Mouse (Mus musculus) bone marrow, adult 2 months (tissue): ENCODE measurements at regions not wholly inside any gene's neighbourhood (a gene's known extent, or its start where the extent isn't known, plus 50 kb on each side); places are given as distances from the start of the nearest gene placed in this dataset.

Experiments used
- H3K27ac ChIP-seq: fragments of 200-500 bp; 2 replicates; pipeline ENCODE4 v1.5.1; 2012; ENCODE audit warnings: low read depth, mild to moderate bottlenecking, control low read depth, inconsistent platforms, low read length; ENCODE audit not compliant: control insufficient read depth, poor library complexity, insufficient read depth
- H3K4me1 ChIP-seq: fragments of 200-500 bp; 2 replicates; pipeline ENCODE4 v1.6.1; 2011; ENCODE audit warnings: low read length; ENCODE audit not compliant: control insufficient read depth, insufficient read depth
- H3K4me3 ChIP-seq: fragments of 200-500 bp; replicated peaks from 2 replicates; pipeline ENCODE3; 2011; ENCODE audit warnings: mild to moderate bottlenecking, low read depth, low read length, control low read depth; ENCODE audit not compliant: control insufficient read depth
- CTCF ChIP-seq: fragments of 200-500 bp; IDR thresholded peaks from 2 replicates; pipeline ENCODE4 v1.5.1; 2011; ENCODE audit warnings: low read length, control low read depth; ENCODE audit not compliant: control insufficient read depth, insufficient read depth
- POLR2A ChIP-seq: fragments of 200-500 bp; IDR thresholded peaks from 2 replicates; pipeline ENCODE4 v1.6.1; 2011; ENCODE audit warnings: low read depth, mild to moderate bottlenecking, control low read depth, low read length, borderline replicate concordance; ENCODE audit not compliant: control insufficient read depth
- WGBS: fragments of 180-500 bp; shearing (Covaris S2); methylation state at CpG from one replicate; pipeline ENCODE4 v1.1.7; 2018; 5-methylcytosine and 5-hydroxymethylcytosine counted together

DNA sequence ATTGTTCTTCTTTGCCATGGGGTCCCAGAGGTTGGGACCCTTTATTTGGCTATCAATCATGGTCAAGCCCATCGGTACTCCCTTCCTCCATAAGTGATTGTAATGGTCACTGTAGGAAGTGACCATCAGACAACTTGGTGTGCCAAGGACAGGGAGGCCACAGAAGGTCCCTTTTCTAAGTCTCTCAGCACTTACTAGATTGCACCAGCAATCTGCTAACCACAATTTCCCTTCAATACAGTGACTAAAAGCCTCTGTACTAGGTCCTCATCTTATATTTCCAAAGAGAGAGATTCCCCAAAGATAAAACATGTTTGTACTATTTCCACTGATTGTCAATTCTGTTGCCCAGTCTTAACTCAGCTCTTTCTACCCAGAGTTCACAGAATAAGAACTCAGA is 96.6 kb upstream of the Jun start:
- Histone ChIP-seq H3K4me1 (peaks cover 1% of the 10 kb centered on the region; the same call in 1 of the 2 replicates), H3K27ac (no peak overlapping the region), H3K4me3 (no peak overlapping the region)
- TF ChIP-seq POLR2A (no peak), CTCF (no peak)
- 38% methylated on average over 1 of the region's 1 CpGs for WGBS

DNA sequence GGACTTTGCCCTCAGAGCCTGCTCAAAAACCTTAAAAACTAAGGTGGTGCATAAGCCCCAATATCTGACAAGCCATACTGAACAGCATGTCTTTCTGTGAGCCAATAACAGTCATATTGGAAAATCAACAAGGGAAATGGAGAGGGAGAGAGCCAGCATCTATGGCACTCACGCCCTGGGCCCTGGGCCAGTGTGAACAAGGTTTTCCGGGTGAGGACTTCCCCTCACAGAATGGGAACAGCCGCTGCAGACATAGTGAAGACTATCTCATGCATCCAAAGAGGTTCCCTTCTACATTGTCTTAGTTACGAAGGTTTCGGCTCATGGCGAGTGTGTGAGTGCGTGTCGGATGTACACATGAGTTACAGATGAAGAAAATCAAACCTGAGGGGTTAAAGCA is 99.7 kb upstream of the Jun start:
- peaks cover 3% of the 10 kb centered on the region; the same call in 1 of the 2 replicates for H3K4me1 ChIP-seq
- TF ChIP-seq CTCF (no peak), POLR2A (no peak)
- 85% methylated on average over 8 of the region's 8 CpGs for WGBS
- H3K27ac ChIP-seq = no peak overlapping the region
- no peak overlapping the region for H3K4me3 ChIP-seq

DNA sequence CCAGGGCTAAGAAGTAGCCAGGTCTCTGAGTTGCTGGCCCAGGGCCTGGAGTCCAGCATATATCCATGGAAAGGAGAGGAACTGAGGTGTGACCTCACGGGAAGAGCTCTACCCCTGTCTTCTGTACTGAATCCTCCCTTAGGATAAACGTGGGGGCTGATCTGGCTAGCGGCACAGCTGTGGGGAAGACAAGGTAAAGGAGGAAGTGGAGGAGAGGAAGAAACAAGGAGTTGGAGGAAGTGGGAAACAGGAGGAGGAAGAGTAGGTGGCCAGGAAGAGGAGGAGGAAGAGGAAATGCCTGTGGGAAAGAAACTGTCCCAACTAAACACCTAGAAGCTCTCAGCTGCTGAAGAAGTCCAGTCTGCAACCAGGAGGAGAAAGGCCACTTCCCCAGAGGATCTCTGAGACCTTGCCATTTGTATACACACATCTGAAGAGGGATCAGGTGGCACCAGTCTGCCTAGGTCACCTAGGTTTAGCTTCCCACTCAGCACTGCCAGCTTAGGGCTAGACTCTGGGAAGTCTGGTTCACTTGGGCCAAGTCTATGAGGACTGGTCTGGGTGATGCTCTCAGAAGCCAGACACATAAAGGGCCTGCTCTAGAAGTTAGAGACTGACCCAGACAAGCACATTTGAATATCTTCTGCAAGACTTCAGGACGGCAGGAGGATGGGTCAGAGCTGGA is 100.6 kb upstream of the Jun start:
- 65% methylated on average over 4 of the region's 4 CpGs for WGBS
- TF ChIP-seq POLR2A (no peak), CTCF (no peak)
- no peak overlapping the region for H3K27ac ChIP-seq
- H3K4me1 ChIP-seq = peaks cover 4% of the 10 kb centered on the region; the same call in 1 of the 2 replicates
- H3K4me3 ChIP-seq = no peak overlapping the region

DNA sequence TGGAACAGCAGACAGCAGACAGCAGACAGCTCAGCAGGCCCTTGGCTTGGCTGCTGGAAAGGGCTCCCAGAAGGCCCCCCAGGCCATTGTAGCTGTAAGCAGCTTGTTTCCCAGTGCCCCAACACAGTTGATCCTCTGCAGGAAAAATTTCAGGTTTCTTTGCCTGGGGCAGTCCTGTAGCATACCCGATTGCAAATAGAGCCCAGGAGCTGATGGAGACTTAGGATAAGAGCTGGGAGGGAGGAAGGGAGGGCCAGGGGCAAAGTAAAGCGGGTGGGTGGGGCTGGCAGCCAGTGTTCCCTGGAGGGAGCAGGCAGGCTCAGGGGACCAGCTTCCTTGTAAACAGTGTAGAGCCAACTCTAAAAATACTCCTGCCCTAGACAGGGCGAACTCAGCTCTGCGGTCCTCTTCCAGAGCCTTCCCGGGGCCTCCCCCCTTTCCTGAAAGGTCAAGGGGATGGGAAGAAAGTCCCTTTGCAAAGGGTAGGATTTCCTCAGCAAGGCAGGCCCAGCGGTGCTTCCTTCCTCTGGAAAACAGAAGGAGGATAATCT is 101.8 kb upstream of the Jun start:
- peaks cover 4% of the 10 kb centered on the region; the same call in 1 of the 2 replicates for H3K4me1 ChIP-seq
- WGBS = 63% methylated on average over 6 of the region's 6 CpGs

DNA sequence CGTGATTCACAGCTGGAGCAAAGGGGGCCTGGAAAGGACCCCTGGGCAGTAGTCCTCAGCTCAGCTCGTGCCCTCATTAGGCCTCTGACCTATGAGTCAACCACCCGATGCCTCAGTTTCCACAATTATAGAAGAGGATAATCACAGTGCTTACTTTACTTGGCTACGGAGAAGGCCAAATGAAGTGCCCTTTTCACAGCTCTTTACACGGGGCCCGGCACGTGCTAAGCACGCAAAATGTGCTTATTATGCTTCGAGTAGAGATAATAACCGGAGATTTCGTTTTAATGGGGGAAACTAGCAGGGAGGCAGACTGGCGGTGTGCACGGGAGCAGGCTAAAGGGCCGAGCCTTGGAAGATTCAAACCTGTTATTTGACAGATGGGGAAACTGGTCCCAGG is 102.4 kb upstream of the Jun start:
- no peak overlapping the region for H3K27ac ChIP-seq
- TF ChIP-seq POLR2A (no peak), CTCF (no peak)
- peaks cover 4% of the 10 kb centered on the region; the same call in 1 of the 2 replicates for H3K4me1 ChIP-seq
- no peak overlapping the region for H3K4me3 ChIP-seq
- WGBS = 86% methylated on average over 14 of the region's 14 CpGs

More for the DNA sequence above, 101.8 kb upstream of the Jun start:
- Histone ChIP-seq H3K27ac (no peak overlapping the region), H3K4me3 (no peak overlapping the region)
- TF ChIP-seq CTCF = no peak
- TF ChIP-seq POLR2A = no peak

DNA sequence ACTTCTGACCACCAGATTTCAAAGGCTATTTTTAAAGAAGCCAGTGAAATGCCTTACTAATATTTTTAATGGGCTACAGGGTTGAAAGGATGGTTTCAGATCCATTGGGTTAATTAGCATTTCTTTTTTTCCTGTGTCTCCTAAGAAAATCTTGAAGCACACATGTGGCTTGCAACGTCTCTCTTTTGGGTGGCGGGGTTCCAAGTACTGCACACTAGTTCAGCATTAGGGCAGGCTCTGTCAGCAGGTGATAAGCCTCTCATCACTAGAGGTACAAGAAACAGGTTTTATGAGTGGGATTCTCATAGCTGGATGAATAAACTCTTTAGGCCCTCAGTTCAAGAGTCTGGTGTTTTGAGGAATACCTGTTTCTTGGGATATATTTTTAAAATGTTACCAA is 103.2 kb upstream of the Jun start:
- H3K4me3 ChIP-seq = no peak overlapping the region
- TF ChIP-seq POLR2A = no peak
- no peak for TF ChIP-seq CTCF
- H3K4me1 ChIP-seq = peaks cover 4% of the 10 kb centered on the region; the same call in 1 of the 2 replicates
- no peak overlapping the region for H3K27ac ChIP-seq
- 51% methylated on average over 2 of the region's 2 CpGs for WGBS

DNA sequence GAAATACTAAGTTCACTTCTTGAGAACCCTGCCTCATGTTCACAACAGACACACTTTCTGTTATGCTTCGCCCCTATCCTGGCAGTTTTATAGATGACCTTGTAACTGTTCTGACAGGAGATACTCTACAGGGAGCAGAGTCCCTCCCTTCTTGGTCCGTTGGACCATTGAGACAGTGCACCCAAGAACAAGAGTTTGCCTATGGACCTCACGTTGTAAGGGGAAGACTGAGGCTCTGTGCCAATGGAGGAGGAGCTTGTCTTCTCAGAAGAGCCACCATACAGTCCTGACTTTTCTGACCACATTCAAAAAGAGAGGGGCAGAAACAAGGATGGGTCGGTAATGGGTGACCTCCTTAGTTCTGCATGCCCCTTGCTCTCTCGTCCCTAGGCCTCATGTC is 103.8 kb upstream of the Jun start:
- peaks cover 4% of the 10 kb centered on the region; the same call in 1 of the 2 replicates for H3K4me1 ChIP-seq
- 0 out of 2 replicates have a peak overlapping the region, but pooled peaks have one; percentile 30 for H3K27ac ChIP-seq
- WGBS = 53% methylated on average over 5 of the region's 5 CpGs

DNA sequence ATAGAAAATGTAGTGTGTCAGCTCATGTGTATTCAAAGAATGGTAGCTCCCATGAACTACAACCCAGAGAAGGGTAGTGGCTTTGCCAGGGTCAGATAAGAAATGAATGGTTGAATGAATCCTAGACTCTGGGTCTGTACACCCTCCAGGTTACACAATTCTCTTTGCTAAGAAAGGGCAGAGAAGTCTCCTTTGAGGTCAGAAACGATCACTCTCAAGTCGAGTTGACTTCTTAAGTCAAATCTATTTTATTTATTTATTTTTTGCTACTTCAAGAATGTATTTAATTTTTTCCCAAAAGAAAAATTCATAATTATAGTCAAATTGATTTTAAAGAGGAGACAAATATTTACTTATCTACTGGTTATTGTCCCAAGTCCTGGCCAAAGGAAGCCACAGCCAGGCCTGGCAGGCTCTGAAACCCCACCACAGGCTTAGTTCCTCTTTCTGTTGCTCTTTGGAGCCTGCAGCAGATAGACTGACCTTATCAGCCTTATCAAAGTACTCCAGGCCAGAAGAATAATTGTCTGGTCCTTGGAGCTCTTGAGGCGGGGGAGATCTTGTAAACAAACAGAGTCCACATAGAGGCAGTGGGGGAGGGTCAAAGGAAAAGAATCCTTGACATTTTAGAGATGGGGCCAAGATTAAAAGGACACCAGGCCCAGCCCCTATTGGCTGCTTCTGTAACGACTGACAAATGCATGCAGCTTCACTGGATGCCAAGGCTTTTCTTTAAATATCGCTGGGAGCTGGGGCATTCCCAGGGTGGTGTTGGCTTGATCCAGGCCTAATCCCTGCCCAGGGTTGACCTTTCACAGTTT is 104.6 kb upstream of the Jun start:
- Histone ChIP-seq H3K4me3 (no peak overlapping the region), H3K4me1 (peaks cover 4% of the 10 kb centered on the region; the same call in 1 of the 2 replicates), H3K27ac (peak overlapping the region; percentile 20; the same call in 1 of the 2 replicates)
- no peak for TF ChIP-seq CTCF
- no peak for TF ChIP-seq POLR2A
- 8% methylated on average over 5 of the region's 5 CpGs for WGBS

More for the DNA sequence above, 103.8 kb upstream of the Jun start:
- TF ChIP-seq POLR2A (no peak), CTCF (no peak)
- no peak overlapping the region for H3K4me3 ChIP-seq
